Mouse (Mus musculus) lung, postnatal 14 days (tissue): ENCODE measurements around the gene Nap1l1.
A peak's percentile ranks its signal among the peaks of the same experiment; 100 is the strongest.
"Not testable (repeated sequence)": the region's sequence is repeated elsewhere in the genome, so short reads cannot be mapped to it uniquely, and the experiment has no call there.

Source experiments
- DNase-seq: peaks from one replicate; pipeline ENCODE4 v3.0.0; 2021

Gene Nap1l1

GRCm38 (mm10) chr10:111472686-111473510 lies at the start of gene Nap1l1:
Nap1l1 (plus strand) TSS chr10:111473223.
- peak; percentile 96 for DNase-seq

- no peak for DNase-seq
Measured at GRCm38 (mm10) chr10:111426491-111426890, 46.5 kb upstream of the Nap1l1 start.

GRCm38 (mm10) chr10:111433502-111433901 lies 39.5 kb upstream of the Nap1l1 start:
- DNase-seq = no peak

GRCm38 (mm10) chr10:111441034-111441440 lies 32.0 kb upstream of the Nap1l1 start:
- DNase-seq = no peak

GRCm38 (mm10) chr10:111444199-111444598 lies 28.8 kb upstream of the Nap1l1 start:
- DNase-seq = no peak

- DNase-seq = no peak
Measured at GRCm38 (mm10) chr10:111445939-111446671, 26.9 kb upstream of the Nap1l1 start.

GRCm38 (mm10) chr10:111446672-111447008 lies 26.4 kb upstream of the Nap1l1 start:
- DNase-seq = not testable (repeated sequence)

- DNase-seq = not testable (repeated sequence)
Measured at GRCm38 (mm10) chr10:111449662-111450061, 23.4 kb upstream of the Nap1l1 start.

GRCm38 (mm10) chr10:111451683-111452322 lies 21.2 kb upstream of the Nap1l1 start:
- DNase-seq = no peak

- DNase-seq = no peak
Measured at GRCm38 (mm10) chr10:111452426-111452825, 20.6 kb upstream of the Nap1l1 start.

GRCm38 (mm10) chr10:111454698-111455308 lies 18.2 kb upstream of the Nap1l1 start:
- no peak for DNase-seq

GRCm38 (mm10) chr10:111458088-111458487 lies 14.9 kb upstream of the Nap1l1 start:
- DNase-seq = no peak

- no peak for DNase-seq
Measured at GRCm38 (mm10) chr10:111459040-111459439, 14.0 kb upstream of the Nap1l1 start.

- no peak for DNase-seq
Measured at GRCm38 (mm10) chr10:111459874-111460273, 13.1 kb upstream of the Nap1l1 start.

- DNase-seq = peak; percentile 37
Measured at GRCm38 (mm10) chr10:111460381-111460780, 12.6 kb upstream of the Nap1l1 start.

GRCm38 (mm10) chr10:111464833-111465232 lies 8.2 kb upstream of the Nap1l1 start:
- DNase-seq = no peak

GRCm38 (mm10) chr10:111465409-111465808 lies 7.6 kb upstream of the Nap1l1 start:
- no peak for DNase-seq

- no peak for DNase-seq
Measured at GRCm38 (mm10) chr10:111471166-111471565, 1.9 kb upstream of the Nap1l1 start.

GRCm38 (mm10) chr10:111473511-111474371 lies 718 bp downstream of the Nap1l1 start:
- DNase-seq = peak; percentile 35

GRCm38 (mm10) chr10:111476301-111476700 lies 3.3 kb downstream of the Nap1l1 start:
- DNase-seq = no peak

GRCm38 (mm10) chr10:111476989-111477510 lies 4.0 kb downstream of the Nap1l1 start:
- DNase-seq = no peak

GRCm38 (mm10) chr10:111479599-111479998 lies 6.6 kb downstream of the Nap1l1 start:
- no peak for DNase-seq
